Mouse (Mus musculus) adrenal gland, postnatal 25 days (tissue): ENCODE results near the gene Gucy1b1. TPM values are rescaled to one million over a fixed set of nuclear protein-coding genes. Genes with fewer than 3 reads are reported as not detected.
A peak's percentile ranks its signal among the peaks of the same experiment; 100 is the strongest.

Experiments used
- DNase-seq: peaks from one replicate; pipeline ENCODE4 v3.0.0; 2021; ENCODE audit warnings: mixed read lengths
- microRNA-seq, 2 experiments: library from miRNA; unstranded; fragments of <30 nt; microRNA quantifications; one replicate each; pipeline ENCODE4 v1.2.0; 2021
- total RNA-seq: library from RNA; stranded (reverse); gene quantifications from 2 replicates; pipeline ENCODE4 v1.2.3, GENCODE M21; 2021

Gene Gucy1b1
- total RNA-seq, 1 experiment from 2014 or later, result 9.4 TPM

GRCm38 (mm10) chr3:82036262-82037044 is 38.0 kb downstream of the Gucy1b1 start:
- DNase-seq, result no peak

DNA sequence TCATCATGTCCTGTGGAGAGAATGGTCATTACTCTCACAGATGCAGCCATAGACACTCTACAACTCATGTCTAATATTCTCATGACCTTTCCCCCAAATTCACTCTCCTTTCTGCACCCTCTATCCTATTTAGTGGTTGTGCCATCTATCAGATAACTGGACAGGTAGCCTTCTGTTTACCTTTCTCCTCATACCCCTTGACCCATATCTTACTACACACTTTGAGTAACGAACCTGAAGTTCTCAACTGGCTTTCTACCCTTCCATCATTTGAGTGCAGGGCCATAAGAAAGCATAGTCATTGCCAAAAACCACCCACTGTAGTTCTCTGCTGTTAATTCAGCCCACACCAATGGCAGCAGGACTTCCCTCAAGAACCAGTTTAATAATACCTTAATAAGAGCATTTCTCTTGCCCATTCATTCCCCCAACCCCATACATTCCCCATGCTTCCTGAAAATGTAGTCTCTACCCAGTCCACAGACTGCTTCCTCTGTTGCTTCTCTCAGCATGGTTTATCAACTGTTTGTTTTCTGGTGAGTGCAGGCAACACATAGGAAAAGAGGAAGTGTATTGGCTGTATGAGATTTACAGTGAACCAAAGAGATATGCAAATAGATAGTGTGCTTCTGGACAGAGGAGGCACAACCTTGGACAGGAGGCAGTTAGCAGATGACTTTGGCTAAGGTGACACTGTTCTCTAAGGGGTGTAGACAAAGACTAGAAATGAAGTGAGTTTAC is 44.3 kb downstream of the Gucy1b1 start:
- DNase-seq, result no peak

DNA sequence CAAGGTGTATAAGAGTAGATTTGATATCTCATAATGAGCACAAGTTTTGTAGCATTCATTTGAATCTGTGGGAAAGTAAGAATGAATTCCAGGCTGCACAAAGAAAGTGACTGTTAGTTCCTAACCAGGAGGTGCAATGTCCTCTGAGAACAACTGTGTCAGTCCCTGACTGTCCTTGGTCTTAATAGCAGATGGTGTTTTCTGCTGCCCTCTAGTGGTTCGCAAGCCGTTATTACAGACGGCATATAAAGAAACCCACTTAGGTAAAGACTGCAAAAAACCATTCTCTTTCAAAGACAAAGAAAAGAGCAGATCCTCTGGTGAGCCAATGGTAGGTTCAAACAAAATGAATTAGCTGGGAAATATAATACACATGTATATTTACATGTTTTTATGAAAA is 45.3 kb downstream of the Gucy1b1 start:
- no peak for DNase-seq

DNA sequence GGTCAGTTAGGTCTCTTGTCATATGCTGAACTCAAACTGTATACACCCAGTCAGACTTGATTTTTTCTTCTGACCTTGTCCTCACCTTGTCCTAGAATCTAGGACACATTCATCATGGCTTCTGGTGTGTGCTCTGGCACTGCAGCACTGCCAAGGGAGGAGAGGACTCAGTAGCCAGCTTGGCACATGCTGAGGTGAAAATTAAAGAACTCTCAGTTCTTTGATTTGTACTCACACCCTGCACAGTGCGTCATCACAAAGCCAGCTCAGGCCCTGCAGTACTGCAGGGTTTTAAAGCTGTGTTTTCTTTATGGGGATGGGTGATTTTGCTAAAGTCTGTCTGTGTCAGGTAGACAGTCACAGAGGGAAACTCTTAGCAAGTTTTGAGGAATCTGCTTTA is 47.2 kb downstream of the Gucy1b1 start:
- DNase-seq, result no peak

DNA sequence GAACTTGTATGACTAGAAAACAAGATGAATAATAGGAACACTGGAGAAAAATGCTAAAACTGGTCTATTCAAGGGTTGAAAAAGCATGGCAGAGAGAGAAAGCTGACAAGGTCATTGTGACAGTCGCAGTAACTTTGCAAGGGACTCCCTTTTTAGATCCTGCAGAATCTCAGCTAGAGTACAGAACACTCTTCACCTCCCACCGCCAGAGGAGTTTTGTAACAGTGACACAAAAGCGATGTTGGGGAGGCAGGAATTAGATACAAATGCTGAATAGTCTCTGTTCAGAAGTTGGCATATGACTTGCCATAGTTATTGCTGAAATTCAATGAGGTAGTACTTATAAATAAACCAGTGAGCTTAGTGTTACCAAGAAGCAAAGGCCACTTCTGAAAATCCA is 51.4 kb downstream of the Gucy1b1 start:
- DNase-seq, result no peak

- no peak for DNase-seq
These were observed 52.0 kb downstream of the Gucy1b1 start for GRCm38 (mm10) chr3:82022421-82022920.

DNA sequence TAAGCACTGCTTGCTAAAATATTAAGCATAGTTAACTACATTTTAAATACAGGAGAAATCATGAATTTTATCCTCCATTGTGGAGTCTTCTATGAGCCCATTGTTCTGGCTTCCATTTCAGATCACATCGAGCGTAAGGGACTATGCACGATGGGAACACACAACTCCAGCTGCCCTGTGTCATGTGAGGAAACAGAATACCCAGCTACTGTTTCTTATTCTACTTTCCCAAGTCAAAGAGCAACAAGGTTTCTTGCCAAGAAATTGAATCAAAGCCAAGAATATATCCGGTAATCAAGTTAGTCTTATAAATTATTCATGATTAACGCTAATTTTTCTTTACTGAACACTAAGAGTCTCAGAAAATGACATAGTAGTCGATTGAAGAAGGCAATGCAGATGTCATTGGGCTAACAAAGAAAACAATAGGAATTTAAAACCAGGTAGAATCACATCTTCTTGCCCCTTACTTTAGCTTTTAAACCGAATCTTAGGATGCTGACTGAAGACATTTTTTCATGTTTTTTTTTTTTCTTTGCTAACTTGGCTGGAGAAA is 60.3 kb downstream of the Gucy1b1 start:
- no peak for DNase-seq

GRCm38 (mm10) chr3:82007002-82007401 is 67.5 kb downstream of the Gucy1b1 start:
- DNase-seq, result no peak

DNA sequence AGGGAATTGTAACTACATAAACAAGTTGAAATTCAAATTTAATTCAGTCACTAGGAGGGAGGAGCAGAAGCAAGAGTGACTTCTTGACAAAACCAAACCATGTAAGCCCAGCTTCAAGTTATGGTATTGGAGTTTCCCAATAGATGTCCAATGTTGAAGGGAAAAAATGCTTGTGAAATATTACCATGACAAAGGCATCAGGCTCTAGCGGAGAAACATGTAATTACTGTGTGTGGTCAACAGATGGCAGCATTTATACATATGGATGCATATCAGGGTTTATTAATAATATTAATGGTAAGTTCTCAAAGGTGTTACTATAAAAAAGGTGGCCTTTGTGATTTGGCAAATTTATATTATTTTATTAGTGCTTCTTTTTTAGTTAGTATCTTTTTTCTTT is 78.5 kb downstream of the Gucy1b1 start:
- no peak for DNase-seq

- DNase-seq, result no peak
These were observed 79.1 kb downstream of the Gucy1b1 start for GRCm38 (mm10) chr3:81995371-81995770.

DNA sequence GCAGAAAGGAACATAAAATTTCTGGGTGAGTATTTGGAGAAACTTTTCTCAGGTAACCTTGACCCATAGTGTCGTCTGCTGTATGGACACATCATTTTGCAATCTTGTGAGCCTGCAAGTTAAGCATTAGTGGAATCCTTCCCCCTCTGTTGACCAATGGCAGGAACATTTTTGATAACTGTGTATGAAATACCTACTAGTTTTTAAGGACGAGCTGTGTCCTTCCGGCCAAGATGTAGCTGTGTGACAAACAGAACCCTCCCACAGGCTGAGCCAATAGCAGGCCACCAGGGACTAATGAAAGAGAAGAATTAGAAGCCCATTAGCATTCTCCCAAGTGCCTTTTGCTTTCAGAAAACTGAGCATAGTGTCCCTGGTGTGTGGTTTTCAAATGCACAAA is 84.0 kb downstream of the Gucy1b1 start:
- DNase-seq, result peak; percentile 9

DNA sequence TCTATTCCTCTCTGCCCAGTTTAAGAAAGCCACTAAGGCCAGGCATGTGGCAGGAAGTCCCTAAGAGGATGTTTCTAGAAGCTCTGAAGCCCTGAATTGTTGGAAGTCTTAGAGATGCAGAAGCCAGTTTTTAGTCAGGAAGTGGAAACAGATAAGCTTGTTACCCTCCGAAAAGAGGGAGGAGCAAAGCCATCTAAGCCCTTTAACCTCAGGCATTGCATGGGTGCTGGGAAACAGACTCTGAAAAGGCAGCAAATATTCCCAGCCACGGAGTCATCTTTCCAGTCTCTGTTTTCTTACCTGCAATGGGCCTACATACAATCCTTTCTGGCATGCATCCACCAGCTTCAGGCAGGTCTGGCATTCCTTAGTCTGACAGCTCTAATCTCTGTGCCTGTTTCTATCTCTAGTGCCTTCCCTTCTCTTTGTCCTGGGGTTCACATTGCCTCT is 84.8 kb downstream of the Gucy1b1 start:
- DNase-seq, result no peak

DNA sequence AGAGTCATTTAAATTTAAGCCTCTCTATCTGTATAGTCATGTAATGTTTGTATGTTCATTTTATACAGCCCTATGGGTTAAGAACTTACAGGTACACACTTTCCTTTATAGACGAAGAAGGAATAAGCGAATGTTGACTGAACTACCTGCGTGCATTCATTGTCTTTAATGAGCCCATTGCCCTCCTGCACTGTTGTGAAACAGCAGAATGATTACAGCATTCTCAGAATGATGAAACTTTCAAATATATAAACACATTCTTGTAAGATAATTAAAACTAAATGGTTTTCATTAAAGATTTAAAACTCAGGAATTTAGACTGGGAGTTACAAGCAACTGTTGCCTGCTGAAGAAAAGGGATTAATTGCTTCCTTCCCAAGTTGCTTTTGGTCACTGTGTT is 86.9 kb downstream of the Gucy1b1 start:
- no peak for DNase-seq

DNA sequence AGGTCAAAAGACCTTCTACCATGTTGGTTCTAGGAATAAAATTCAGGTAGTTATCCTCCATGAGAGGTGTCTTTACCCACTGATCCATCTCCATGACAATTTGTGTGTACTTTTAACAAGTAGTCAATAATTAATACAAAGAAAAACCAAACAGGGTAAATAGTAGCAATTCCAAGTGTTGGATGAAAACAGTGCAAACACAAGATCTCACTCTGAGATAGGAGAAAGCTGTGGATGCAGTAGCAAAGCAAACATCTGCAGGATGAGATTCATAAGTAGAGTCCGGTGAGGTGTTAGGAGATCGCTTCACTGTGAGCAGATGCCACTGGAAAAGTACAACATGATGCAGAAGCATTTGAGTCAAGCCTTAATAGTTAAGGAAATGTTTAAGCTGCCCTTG is 88.4 kb downstream of the Gucy1b1 start:
- DNase-seq, result no peak

- no peak for DNase-seq
These were observed 89.4 kb downstream of the Gucy1b1 start for GRCm38 (mm10) chr3:81985100-81985499.

DNA sequence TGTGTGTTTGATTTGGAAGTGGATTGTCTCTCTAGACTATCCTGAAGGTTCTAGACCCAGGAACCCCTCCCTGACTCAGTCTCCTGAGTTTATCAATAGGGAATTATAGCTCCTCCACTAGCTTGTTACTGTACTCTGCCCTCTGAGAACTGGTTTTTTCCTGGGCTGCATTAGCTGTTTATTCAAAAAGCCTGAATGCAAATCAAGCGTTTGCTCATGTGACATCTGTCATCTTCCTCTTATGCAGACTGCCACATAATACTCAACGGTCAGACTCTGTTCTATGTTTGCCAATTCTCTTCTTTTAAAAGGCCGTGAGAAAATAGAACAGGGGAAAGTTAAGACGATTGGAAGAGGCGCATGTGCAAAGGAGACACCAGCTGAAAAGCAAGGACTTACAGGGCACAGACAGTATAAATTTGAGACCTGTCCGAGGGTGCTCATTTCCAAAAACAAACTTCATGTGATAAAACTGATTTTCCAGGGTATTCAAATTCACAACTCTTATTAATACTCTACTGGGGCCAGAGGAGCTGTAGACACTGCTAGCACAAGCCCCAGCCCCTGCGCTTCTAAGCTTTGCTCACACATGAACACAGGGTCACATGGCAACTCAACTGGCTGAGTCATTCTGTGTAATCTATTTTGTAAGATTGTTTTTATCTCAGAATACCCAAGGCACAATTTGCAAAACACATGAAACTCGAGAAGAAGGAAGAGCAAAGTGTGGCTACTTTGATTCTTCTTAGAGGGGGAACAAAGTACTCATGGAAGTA is 91.2 kb downstream of the Gucy1b1 start:
- peak; percentile 33 for DNase-seq

Small RNAs within 50 kb of the gene (microRNA-seq; reads per million reads assigned to microRNA genes)
- gene Mir7010, result 0.34 to 1.1 reads per million in 2 experiments

Other genes starting within 250 kb of the Gucy1b1 start
- 56.6 and 73.0 TPM in 2 replicates for gene Ctso, start 142.1 kb downstream of the Gucy1b1 start, total RNA-seq
- 1.1 and 10.1 TPM in 2 replicates for gene Tdo2, start 98.5 kb downstream of the Gucy1b1 start, total RNA-seq
- not detected in 2 replicates for gene Asic5, start 92.4 kb downstream of the Gucy1b1 start, total RNA-seq
- gene Gucy1a1, start 71.1 kb upstream of the Gucy1b1 start, total RNA-seq, result 17.8 and 23.9 TPM in 2 replicates